Mouse (Mus musculus): ENCODE results near the gene Wnt9b. TPM values are rescaled to one million over a fixed set of nuclear protein-coding genes. Genes with fewer than 3 reads are reported as not detected.

Wnt9b gene
- total and polyA plus RNA-seq, 2 experiments = 0.44 to 0.65 TPM

DNA sequence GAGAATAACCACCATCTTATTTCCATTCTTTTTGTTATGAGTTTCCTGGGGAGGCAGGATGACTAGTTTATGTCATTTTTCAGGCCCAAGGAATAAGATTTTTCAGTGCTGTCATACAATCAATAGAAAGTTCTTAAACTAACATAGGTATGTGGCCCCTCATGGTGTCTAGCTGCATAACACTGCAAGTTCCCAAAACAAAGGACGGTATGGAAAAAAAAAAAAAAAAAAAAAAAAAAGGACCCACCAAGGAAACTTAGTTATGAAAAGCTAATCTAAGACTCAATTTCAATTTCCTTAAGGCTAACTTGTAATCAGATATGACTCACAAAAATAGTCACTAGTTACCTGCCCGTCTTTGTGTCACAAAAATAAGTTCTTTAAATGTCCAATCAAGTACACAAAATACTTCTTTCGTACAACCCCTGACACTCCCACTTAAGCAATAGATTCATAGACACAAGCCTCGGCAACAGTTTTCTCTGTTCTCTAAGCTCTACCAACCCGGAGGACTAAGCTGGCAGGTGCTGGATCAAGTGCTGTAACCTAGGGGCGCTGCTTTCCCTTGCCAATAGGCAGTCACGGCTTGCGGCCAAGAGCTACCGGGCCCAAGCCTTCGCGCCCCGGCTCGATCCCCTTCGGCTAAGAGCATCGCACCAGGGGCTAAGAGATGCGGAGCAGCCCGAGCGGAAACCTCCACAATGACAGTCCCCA, 52.6 kb downstream of the Wnt9b start:
- Histone ChIP-seq H3K27me3 (ENCODE audit: control insufficient read depth, insufficient read depth, low read length) (no peaks in the 10 kb centered on the region), H3K4me1 (ENCODE audit: control insufficient read depth, insufficient read depth, low read length) (peaks cover 7% of the 10 kb centered on the region; the same call in 1 of the 2 replicates), H3K4me3 (ENCODE audit: insufficient read depth, low read depth, low read length) (peak overlapping the region; percentile 84), H3K36me3 (ENCODE audit: control insufficient read depth, insufficient read depth, low read length) (peaks cover 2% of the 10 kb centered on the region; the same call in 1 of the 2 replicates), H3K27ac (replicated peaks; ENCODE audit: insufficient read depth, low read depth, low read length) (peak overlapping the region; percentile 94), H3K79me2 (ENCODE audit: control insufficient read depth, insufficient read depth, low read length) (peaks cover 13% of the 10 kb centered on the region; the same call in 1 of the 2 replicates), H3K9ac (ENCODE audit: low read depth, low read length) (peak overlapping the region; percentile 86)
- under 1% methylated on average over 18 of the region's 18 CpGs for WGBS
- DNase-seq (ENCODE audit: extremely low read depth, low read depth, low spot score) = peak; percentile 45
- TF ChIP-seq POLR2A (IDR thresholded peaks at IDR 0.05; ENCODE audit: extremely low read depth, insufficient read depth, low read length) = no peak
- no peak for TF ChIP-seq CTCF (IDR thresholded peaks at IDR 0.05; ENCODE audit: low read depth, low read length)

DNA sequence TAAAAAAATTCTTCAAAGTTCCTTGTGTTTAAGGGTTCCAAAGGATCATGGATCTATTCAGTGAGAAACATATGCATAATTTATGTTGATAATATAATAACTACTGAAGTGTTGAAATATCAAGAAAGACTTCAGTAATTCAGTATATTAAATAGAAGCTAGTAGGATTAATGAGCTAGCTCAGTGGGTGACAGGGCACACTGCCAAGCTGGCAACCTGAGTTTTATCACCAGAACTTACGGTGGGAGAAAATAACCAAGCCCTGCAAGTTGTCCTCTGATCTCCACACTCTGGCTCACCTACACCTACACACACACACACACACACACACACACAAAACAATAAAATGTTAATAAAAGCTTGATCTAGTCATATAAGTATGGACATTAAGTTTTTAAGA, 56.4 kb downstream of the Wnt9b start:
- DNase-seq (ENCODE audit: extremely low read depth, low read depth, low spot score) = no peak
- no peak for TF ChIP-seq CTCF (IDR thresholded peaks at IDR 0.05; ENCODE audit: low read depth, low read length)
- TF ChIP-seq POLR2A (IDR thresholded peaks at IDR 0.05; ENCODE audit: extremely low read depth, insufficient read depth, low read length) = no peak
- Histone ChIP-seq H3K4me1 (ENCODE audit: control insufficient read depth, insufficient read depth, low read length) (peaks cover 20% of the 10 kb centered on the region), H3K79me2 (ENCODE audit: control insufficient read depth, insufficient read depth, low read length) (peaks cover 21% of the 10 kb centered on the region; the same call in 1 of the 2 replicates), H3K27ac (replicated peaks; ENCODE audit: insufficient read depth, low read depth, low read length) (no peak overlapping the region), H3K27me3 (ENCODE audit: control insufficient read depth, insufficient read depth, low read length) (no peaks in the 10 kb centered on the region), H3K9ac (ENCODE audit: low read depth, low read length) (no peak overlapping the region), H3K4me3 (ENCODE audit: insufficient read depth, low read depth, low read length) (no peak overlapping the region), H3K36me3 (ENCODE audit: control insufficient read depth, insufficient read depth, low read length) (peaks cover 14% of the 10 kb centered on the region)
- WGBS = 27% methylated on average over 1 of the region's 1 CpGs

DNA sequence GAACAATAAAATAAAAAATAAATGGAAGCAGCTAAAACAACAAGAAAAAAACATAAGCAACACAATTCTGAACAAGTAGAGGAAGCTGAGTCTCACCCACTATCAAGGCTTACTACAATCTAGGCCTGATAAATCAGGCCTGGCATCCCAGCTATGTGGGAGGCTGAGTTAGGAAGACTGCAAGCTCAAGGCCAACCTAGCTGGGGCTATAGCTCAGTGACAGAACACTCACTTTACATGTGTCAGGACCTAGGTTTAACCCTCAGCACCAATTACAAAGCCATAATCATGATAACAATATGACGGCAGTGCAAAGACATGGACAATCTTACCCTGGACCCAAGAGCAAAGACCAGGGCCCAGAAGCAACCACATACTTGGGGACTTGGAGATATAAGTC, 58.6 kb downstream of the Wnt9b start:
- WGBS = 86% methylated on average over 1 of the region's 1 CpGs
- Histone ChIP-seq H3K79me2 (ENCODE audit: control insufficient read depth, insufficient read depth, low read length) (peaks cover 21% of the 10 kb centered on the region; the same call in 1 of the 2 replicates), H3K36me3 (ENCODE audit: control insufficient read depth, insufficient read depth, low read length) (peaks cover 28% of the 10 kb centered on the region), H3K4me3 (ENCODE audit: insufficient read depth, low read depth, low read length) (no peak overlapping the region), H3K27me3 (ENCODE audit: control insufficient read depth, insufficient read depth, low read length) (no peaks in the 10 kb centered on the region), H3K27ac (replicated peaks; ENCODE audit: insufficient read depth, low read depth, low read length) (peak overlapping the region; percentile 34), H3K4me1 (ENCODE audit: control insufficient read depth, insufficient read depth, low read length) (peaks cover 20% of the 10 kb centered on the region), H3K9ac (ENCODE audit: low read depth, low read length) (no peak overlapping the region)
- DNase-seq (ENCODE audit: extremely low read depth, low read depth, low spot score) = no peak
- no peak for TF ChIP-seq POLR2A (IDR thresholded peaks at IDR 0.05; ENCODE audit: extremely low read depth, insufficient read depth, low read length)
- no peak for TF ChIP-seq CTCF (IDR thresholded peaks at IDR 0.05; ENCODE audit: low read depth, low read length)

DNA sequence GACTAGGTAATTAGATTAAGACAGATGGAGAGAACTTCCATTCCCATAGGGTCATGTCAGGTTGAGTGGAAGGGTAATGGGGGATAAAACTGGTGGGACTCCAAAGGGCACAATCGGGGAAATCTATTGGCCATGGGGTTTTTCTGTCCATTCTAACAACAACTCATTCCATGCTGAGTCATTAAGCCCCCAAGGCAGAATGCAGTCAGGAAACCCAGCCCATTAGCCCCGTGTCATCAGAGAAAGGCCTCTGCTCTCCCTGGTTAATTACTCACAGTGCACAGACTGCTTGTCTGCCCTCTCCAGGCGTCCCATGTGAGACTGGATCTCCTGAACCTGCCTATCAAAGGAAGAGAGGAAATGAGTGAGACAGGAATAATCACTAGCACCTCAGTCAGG, 60.6 kb downstream of the Wnt9b start:
- H3K27ac ChIP-seq (replicated peaks; ENCODE audit: insufficient read depth, low read depth, low read length) = peak overlapping the region; percentile 67
- H3K79me2 ChIP-seq (ENCODE audit: control insufficient read depth, insufficient read depth, low read length) = peaks cover 8% of the 10 kb centered on the region; the same call in 1 of the 2 replicates
- peaks cover 15% of the 10 kb centered on the region for H3K4me1 ChIP-seq (ENCODE audit: control insufficient read depth, insufficient read depth, low read length)
- no peak overlapping the region for H3K4me3 ChIP-seq (ENCODE audit: insufficient read depth, low read depth, low read length)
- no peaks in the 10 kb centered on the region for H3K27me3 ChIP-seq (ENCODE audit: control insufficient read depth, insufficient read depth, low read length)
- H3K36me3 ChIP-seq (ENCODE audit: control insufficient read depth, insufficient read depth, low read length) = peaks cover 44% of the 10 kb centered on the region
- 64% methylated on average over 3 of the region's 3 CpGs for WGBS
- no peak for DNase-seq (ENCODE audit: extremely low read depth, low read depth, low spot score)
- H3K9ac ChIP-seq (ENCODE audit: low read depth, low read length) = no peak overlapping the region
- no peak for TF ChIP-seq POLR2A (IDR thresholded peaks at IDR 0.05; ENCODE audit: extremely low read depth, insufficient read depth, low read length)
- no peak for TF ChIP-seq CTCF (IDR thresholded peaks at IDR 0.05; ENCODE audit: low read depth, low read length)

DNA sequence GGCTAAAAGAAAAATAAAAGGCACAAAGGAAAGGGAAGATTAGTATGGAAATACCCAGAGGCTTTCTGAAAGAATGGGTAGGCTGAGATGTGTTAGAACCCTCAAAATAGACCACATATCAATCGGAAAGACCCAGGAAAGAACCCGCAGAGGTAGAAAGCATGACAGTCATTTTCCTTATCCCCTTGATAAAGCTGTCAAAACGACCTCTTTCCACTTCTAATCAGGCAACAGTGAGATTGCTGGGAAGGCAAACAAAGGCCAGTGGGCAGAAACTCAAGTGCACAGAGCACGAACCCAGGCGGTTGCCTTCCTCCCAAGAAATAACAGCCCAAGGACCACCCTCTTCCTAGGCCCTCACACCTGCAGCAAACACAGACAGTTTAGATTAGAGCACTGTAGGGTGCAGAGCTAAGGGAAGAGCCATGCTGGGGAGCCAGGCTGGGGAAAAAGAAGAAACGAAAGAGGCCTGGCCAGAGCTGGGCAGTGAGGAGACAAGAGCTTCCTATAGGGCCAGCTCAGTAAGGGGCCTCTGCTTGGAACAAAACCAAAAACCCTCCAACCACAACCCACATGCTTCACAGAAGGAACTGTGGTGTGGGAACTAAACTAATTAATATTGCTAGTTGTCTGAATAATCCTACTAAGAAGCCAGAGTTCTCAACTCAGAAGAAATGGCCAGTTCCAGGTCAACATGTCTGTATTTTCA, 61.2 kb downstream of the Wnt9b start:
- WGBS = 61% methylated on average over 6 of the region's 6 CpGs
- no peak for DNase-seq (ENCODE audit: extremely low read depth, low read depth, low spot score)
- Histone ChIP-seq H3K4me3 (ENCODE audit: insufficient read depth, low read depth, low read length) (no peak overlapping the region), H3K4me1 (ENCODE audit: control insufficient read depth, insufficient read depth, low read length) (peaks cover 15% of the 10 kb centered on the region), H3K27ac (replicated peaks; ENCODE audit: insufficient read depth, low read depth, low read length) (peak overlapping the region; percentile 67), H3K79me2 (ENCODE audit: control insufficient read depth, insufficient read depth, low read length) (peaks cover 8% of the 10 kb centered on the region; the same call in 1 of the 2 replicates), H3K9ac (ENCODE audit: low read depth, low read length) (no peak overlapping the region), H3K36me3 (ENCODE audit: control insufficient read depth, insufficient read depth, low read length) (peaks cover 48% of the 10 kb centered on the region), H3K27me3 (ENCODE audit: control insufficient read depth, insufficient read depth, low read length) (no peaks in the 10 kb centered on the region)
- TF ChIP-seq POLR2A (IDR thresholded peaks at IDR 0.05; ENCODE audit: extremely low read depth, insufficient read depth, low read length) (no peak), CTCF (IDR thresholded peaks at IDR 0.05; ENCODE audit: low read depth, low read length) (no peak)
